In genomic region chr9:52443228-52443627, GRCm38 (mm10) we compare ENCODE assay signal across 28 mouse cellular contexts.
"Had no signal": no experiment of that assay in that cellular context is flagged by ENCODE, and none has a peak within 500 bp of the region (broad histone marks: within the 10 kb centered on the region; RNA-seq: fewer than 3 reads in every experiment).

No protein-coding gene starts in this region.

- ATAC-seq: hindbrain, postnatal 0 days; intestine, embryonic 16.5 days had no signal

- H3K4me2 ChIP-seq: heart, embryonic 11.5 days; heart, embryonic 13.5 days; heart, embryonic 15.5 days; hindbrain, embryonic 13.5 days; hindbrain, embryonic 15.5 days; kidney, embryonic 15.5 days; limb, embryonic 12.5 days; liver, embryonic 11.5 days; liver, embryonic 13.5 days had no signal

- H3K27ac ChIP-seq: gastrocnemius, adult 2 months; heart, adult 2 months; heart, embryonic 13.5 days; heart, embryonic 15.5 days; hindbrain, embryonic 13.5 days; hindbrain, embryonic 15.5 days; hindbrain, postnatal 0 days; kidney, embryonic 15.5 days; kidney, postnatal 0 days; limb, embryonic 10.5 days; limb, embryonic 12.5 days; liver, embryonic 13.5 days had no signal

- H3K36me3 ChIP-seq: heart, embryonic 13.5 days; heart, embryonic 15.5 days; hindbrain, embryonic 13.5 days; hindbrain, embryonic 15.5 days; kidney, embryonic 15.5 days; limb, embryonic 10.5 days; limb, embryonic 12.5 days; liver, embryonic 13.5 days had no signal

- H3K4me1 ChIP-seq: heart, embryonic 13.5 days; heart, embryonic 15.5 days; hindbrain, embryonic 13.5 days; hindbrain, embryonic 15.5 days; kidney, embryonic 15.5 days; limb, embryonic 10.5 days; limb, embryonic 12.5 days; liver, embryonic 13.5 days had no signal

- H3K27me3 ChIP-seq: heart, embryonic 13.5 days; heart, embryonic 15.5 days; hindbrain, embryonic 13.5 days; hindbrain, embryonic 15.5 days; kidney, embryonic 15.5 days; limb, embryonic 12.5 days; liver, embryonic 13.5 days had no signal

- H3K9ac ChIP-seq: heart, embryonic 13.5 days; heart, embryonic 15.5 days; hindbrain, embryonic 13.5 days; hindbrain, embryonic 15.5 days; kidney, embryonic 15.5 days; limb, embryonic 12.5 days; liver, embryonic 13.5 days had no signal

- H3K9me3 ChIP-seq: heart, embryonic 13.5 days; heart, embryonic 15.5 days; hindbrain, embryonic 13.5 days; hindbrain, embryonic 15.5 days; kidney, embryonic 15.5 days; limb, embryonic 10.5 days; limb, embryonic 12.5 days; liver, embryonic 13.5 days had no signal

- DNase-seq: gastrocnemius, adult 2 months; gastrocnemius, postnatal 10 days; gastrocnemius, postnatal 25 days; heart, adult 11 months; heart, adult 2 months; heart, postnatal 14 days; heart, postnatal 36 days; kidney, adult 11 months; kidney, adult 2 months; kidney, adult 9 months; kidney, postnatal 14 days; kidney, postnatal 36 days; layer of hippocampus, adult 9-11 months; layer of hippocampus, postnatal 36 days; liver; liver, embryonic 13.5 days had no signal

- H3K4me3 ChIP-seq: gastrocnemius, adult 2 months; heart, adult 2 months; heart, embryonic 13.5 days; heart, embryonic 15.5 days; hindbrain, embryonic 13.5 days; hindbrain, embryonic 15.5 days; kidney, embryonic 15.5 days; limb, embryonic 10.5 days; limb, embryonic 12.5 days; liver, embryonic 13.5 days had no signal
